ENCODE assay signal across 10 mouse cellular contexts in the genomic region with DNA sequence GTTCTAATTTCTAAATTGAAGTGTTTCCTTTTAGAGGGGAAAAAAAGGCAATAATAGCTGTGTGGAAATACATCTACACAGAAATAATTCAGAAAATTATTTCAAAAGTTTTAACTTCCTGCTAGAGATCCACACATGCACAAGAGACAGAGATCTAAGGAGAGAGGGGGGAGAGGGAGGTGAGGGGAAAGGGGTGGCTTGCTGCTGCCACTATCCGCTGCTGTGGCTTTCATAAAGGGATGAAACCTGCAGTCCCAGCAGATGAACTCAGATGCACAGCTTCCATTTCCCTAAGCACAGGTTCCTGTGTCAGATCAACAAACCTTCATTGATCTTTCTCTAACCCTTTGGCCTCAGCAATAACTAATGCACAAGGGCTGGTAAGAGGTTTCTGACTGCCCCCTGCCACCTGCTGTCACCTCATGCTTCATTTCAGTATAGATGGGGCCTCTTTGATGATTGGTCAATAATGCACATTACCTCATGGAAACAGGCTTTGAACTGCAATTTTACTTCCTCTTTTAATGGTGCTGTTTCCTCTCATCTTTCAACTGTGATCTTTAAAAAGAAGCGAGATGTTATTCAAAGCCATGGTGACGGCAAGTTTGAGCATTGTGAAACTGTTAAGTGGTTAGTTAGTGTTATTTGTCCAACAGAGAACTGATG.
DNase-seq lines count a peak whose midpoint lies in the region; ATAC-seq and TF ChIP-seq lines count a peak whose summit lies in the region.
"Had no signal": no experiment of that assay in that cellular context is flagged by ENCODE, and none has a peak within 500 bp of the region (broad histone marks: within the 10 kb centered on the region; RNA-seq: fewer than 3 reads in every experiment).

No protein-coding gene starts in this region.

- peak overlapping the region; percentile 61 for H3K27ac ChIP-seq in layer of hippocampus, adult 2 months
- H3K27ac ChIP-seq: hindbrain, postnatal 0 days had no signal

- H3K4me3 ChIP-seq in layer of hippocampus, adult 2 months = no peak overlapping the region

- ATAC-seq in megakaryocyte progenitor cell, adult 5-6 weeks (replicated peaks; ENCODE audit: poor library complexity) = peak; percentile 84
- ATAC-seq: hindbrain, postnatal 0 days had no signal

- no peak for DNase-seq in layer of hippocampus, adult 2 months (ENCODE audit: low spot score in 2 of 2)
- no peak for DNase-seq in layer of hippocampus, adult 18-20 months (ENCODE audit: low spot score in 2 of 2)
- DNase-seq in A20 (ENCODE audit: low read depth, low spot score) = peak; percentile 94
- DNase-seq in MEL-GATA-1-ER (ENCODE audit: extremely low read depth, low read depth) = peak; percentile 29
- DNase-seq in frontal cortex, postnatal 36 days (ENCODE audit: low spot score in 2 of 2) = no peak
- DNase-seq in right cerebral cortex, postnatal 25 days = no peak
- DNase-seq in left cerebral cortex, postnatal 10 days (ENCODE audit: extremely low spot score in 1 of 2, low spot score in 2 of 2) = no peak
- DNase-seq: cerebellum, adult 11 months had no signal

- TF ChIP-seq CTCF in layer of hippocampus, adult 2 months (conservative IDR thresholded peaks at IDR 0.05) = no peak

- intact Hi-C loops in left cerebral cortex, postnatal 10 days (cut with DNase I) = no loop called here

Comparison
In these comparisons a context has a peak if more than half of its experiments do, and no peak if none do; other contexts are left out.
1. DNase-seq: peak in A20 (single experiment) and MEL-GATA-1-ER (single experiment); none in layer of hippocampus, adult 2 months (0 of 2), layer of hippocampus, adult 18-20 months (0 of 2), frontal cortex, postnatal 36 days (0 of 2), right cerebral cortex, postnatal 25 days (single experiment) and left cerebral cortex, postnatal 10 days (0 of 2).